Mouse (Mus musculus) layer of hippocampus, adult 11-12 months (tissue): ENCODE measurements at regions not wholly inside any gene's neighbourhood (a gene's known extent, or its start where the extent isn't known, plus 50 kb on each side); places are given as distances from the start of the nearest gene placed in this dataset.

Source experiments
- DNase-seq: peaks from one replicate; pipeline ENCODE4 v3.0.0; 2022; ENCODE audit warnings: low spot score

DNA sequence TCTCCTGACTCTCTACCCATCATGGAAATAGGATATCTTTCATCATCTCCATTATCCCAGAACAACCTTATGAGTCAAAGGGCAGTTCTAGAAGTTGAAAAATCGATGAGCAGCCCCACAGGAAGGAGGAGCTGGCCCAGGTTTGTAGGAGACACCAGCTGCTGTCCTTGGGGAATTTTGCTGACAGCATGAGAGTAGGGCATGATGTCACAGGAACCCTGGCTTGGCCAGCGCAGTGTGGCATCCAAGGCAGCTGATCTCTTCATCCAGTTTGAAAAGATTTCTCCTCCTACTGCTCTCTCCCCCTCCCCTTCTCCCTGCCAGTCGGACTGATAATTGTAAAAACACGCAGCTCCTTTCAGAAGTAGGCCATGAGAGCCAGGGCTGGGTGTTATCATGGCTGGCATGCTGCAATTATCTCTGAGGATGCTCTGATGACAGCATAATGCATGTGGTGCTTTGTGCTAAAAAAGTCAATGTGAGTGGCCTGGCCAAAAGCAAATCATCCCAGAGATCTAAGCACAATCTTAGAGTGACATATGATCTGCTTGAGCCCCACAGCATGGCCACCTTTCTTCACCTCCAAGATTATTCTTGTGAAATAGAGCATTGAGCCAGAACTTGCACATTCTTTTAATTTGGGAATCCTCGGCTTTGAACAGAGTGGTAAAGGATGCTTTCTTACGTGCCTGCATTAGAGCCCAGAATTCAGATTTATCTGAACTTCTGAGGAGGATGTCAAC lies 54.2 kb downstream of the Gjd2 start:
- no peak for DNase-seq

DNA sequence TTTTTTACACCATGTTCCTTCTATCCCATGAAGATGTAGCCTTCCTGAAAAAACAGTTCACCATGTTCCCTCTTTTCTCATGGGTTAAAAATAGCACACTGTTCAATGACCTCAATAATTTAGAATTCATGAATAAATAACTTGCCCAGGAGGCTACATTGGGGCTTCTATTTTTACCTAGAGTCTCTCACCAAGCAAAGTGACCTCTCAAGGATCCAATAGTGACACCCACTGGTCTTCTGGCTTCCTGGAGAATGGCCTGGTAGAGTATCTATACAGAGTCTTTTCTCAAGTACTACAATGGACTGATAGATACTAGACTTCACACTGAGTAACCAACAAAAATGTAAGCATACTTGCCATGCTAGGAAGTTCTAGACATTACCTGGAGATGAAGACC lies 60.9 kb downstream of the Gjd2 start:
- DNase-seq = no peak

DNA sequence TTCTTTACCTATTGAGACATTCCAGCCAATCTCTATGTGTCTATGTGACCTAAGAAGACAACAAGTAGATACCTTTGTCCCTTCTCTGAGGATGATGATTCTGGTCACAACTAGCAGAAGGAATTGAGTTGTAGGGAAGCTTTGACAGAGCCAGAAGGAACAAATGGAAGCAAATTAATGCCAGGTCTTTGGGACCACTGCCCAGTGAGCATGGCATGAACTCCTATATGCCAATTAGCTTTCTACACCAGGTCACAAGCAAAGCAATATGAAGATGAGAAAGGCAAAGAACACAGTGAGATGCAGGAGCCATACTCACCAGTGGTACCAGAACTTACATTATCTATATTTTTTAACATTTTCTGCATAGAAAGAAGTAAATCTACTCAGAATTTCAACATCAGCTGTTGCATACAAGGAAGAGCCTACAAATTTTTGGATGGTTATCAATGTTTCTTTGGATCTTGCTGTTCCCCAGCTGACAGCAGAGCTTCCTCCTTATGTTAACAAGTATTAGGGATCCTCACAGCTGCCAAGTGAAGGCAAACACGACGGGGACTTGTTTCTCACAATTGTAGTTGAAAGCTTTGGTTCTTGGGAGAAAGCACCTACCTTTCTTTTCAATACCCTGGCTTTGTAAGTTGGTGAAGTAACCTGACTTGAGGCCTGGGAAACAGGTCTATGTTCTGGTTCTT lies 64.0 kb downstream of the Gjd2 start:
- peak; percentile 43 for DNase-seq

DNA sequence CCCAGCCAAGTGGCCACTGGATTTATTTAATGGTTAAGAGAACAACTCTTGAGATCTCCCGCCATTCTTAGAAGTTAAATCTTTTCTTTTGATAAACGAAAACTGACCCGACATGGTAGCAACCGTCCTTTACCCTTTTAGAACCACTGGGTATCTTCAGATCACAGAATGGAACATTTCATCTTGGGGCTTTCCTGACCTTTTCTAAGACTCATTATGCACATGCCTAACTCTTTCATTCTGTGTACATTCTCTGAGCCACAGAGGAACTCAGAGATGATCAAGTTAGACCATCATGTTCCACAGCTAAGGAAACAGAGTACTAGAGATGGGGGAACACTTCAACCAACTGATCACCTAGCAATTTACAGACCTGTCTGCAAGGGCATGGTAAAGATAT lies 81.7 kb downstream of the Gjd2 start:
- no peak for DNase-seq

DNA sequence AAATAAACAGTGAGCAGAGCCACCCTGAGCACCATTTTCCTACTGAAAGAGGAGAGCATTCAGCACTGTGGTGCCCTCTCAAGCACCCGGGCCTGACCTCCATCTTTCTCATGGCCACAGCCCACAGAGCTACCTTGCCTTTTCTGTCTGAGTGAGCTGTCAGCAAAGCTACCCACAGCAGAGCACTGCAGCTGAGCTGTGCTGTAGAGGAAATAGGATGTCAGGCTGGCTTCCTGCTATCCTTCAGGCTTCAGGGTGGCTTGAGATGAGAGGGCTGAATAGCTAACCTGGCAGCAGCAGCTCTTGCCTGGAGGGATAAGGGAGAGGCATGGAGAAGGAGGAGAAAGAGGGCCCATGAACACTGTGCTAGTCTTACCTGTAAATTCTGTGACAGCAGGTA lies 82.5 kb downstream of the Gjd2 start:
- DNase-seq = no peak

DNA sequence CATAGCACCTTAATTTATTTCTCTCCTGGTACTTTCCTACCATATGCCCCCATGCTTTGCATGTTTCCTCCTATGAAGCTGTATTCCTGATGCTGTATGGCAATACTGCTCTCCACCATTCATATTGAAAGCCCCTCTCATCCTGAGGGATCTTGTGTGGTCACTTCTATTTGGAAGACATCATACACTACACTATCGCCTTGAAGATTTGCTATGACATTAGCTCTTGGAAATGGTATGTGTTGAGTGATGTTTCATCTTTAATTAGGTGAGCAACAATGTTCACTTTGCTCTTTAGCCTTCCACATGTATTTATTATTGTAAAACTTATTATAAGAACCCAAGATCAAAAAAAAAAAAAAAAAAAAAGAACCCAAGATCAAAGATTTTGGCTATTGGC lies 81.2 kb upstream of the Arhgap11a start:
- no peak for DNase-seq

DNA sequence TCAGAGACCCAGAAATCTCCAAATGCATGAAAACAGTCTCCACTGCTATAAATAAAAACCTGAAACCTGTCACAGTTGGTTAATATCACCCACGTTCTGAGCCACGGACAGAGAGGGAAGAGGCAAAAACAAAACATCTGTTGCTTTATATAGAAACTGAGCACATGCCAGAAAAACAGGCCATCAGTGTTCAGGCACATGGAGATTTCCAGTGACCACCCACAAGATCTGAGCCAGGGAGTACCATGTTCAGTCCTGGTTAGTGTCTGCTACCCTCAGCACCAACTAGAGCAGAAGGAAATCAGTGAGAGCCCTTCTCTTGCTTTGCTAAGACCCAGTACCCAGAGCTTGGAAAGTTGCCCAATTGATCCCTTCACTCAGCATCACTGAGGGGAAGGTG lies 75.7 kb upstream of the Arhgap11a start:
- DNase-seq = no peak

DNA sequence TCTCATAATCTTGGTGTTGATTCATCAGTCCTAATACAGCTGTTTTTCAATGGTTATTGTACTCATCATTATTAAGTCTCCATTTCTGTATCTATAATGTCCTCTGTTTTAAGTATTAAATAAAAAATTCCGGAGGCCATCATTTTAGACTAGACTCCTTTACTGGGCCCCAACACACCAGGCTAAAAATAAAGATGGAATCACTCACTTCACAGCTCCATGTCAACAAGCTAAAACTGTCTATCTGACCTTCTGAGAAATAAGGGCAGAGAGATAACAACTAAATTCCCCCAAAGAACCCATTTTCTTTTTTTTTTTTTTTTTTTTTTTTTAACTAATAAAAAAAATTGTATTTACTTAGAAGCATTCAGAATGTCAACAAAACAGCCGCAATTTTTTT lies 70.5 kb upstream of the Arhgap11a start:
- DNase-seq = no peak

DNA sequence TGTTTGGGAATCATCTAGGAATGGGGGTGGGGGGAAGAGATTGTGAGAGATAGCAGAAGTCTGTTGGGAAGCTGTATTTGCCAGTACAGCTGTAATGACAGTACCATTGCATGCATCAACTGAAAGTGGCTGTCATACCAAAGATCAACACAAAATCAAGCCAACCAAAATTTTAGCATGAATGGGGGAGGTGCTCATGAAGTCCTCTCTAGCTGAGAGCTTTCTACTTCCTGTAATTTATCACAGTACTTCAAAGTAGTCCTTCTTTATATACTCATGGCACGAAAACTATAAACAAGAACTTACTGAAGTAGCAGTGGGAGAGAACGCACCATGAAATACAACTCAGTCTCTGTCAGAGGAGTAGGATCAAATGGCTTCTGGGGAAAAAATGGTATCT lies 65.8 kb upstream of the Arhgap11a start:
- DNase-seq = no peak

DNA sequence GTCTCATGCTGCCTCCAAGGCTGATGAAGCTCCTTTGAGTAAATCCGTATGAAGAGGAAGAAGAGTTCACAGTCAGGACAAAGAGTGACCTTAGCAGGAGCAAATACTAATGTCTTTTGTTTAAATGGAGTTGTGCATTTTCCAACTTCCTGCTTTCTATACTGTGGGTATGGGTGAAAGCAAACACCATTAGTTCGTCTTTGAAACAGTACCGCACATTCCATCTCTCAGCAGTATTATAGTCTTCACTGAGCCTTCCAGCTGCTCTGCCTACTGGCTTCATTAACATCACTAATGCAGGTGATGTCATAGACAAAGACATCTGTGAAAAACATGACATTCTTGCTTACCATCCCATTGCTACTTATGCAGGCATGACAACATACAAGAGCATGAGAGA lies 62.7 kb upstream of the Arhgap11a start:
- DNase-seq = no peak

DNA sequence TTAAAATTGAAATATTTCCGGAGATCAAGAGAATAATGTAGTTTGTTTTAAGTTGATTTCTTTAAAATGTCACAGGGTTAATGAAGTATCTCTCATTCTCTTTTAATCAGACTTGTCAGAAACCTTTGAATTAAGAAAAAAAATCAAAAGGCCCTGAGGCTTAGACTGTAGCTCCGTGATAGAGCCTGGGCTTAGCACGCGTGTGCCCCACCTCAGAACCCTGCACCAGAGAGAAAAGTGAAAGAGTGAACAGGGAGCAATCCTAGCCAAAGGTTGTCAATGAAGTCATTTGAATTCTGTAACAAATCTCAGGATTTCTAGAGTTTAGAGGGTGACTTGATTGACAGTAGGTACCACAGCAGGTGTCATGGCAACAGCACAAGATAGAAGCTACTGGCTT lies 61.0 kb upstream of the Arhgap11a start:
- no peak for DNase-seq

DNA sequence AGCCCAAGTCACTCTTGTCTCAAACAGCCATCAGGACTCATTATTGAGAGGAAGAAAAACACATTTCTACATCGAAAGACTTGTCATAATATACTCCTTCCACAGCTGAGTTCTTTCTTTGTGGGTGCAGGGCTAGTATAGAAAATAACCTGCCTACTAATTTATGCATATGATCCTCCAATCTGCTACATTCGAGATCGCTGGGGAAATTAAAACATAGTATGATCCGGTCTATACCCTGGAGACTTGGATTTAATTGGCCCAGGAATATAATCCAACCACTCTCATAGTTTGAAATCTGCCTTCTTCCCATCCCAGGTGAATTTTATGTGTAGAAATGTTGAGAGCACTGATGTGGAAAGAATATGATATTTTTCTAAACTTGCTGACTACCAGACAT lies 60.2 kb upstream of the Arhgap11a start:
- no peak for DNase-seq

DNA sequence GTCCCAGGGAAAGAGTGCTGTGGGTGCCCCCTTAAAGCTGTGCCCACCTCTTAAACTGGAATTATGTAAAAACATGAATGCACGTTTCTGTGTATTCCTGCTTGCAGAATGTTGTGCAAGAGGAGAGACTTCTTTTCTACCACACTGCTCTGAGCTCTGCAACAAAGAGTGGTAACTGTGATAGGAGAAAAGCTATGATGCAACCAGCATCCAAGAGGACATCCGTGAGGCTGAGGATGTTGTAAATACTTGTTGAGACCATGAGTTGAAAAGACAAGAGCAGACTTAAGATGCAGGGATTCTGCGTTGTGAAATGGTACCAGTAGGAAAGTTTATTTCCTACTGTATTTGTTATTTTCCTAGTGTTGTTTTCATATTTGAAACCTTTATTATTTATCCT lies 56.0 kb upstream of the Arhgap11a start:
- no peak for DNase-seq

DNA sequence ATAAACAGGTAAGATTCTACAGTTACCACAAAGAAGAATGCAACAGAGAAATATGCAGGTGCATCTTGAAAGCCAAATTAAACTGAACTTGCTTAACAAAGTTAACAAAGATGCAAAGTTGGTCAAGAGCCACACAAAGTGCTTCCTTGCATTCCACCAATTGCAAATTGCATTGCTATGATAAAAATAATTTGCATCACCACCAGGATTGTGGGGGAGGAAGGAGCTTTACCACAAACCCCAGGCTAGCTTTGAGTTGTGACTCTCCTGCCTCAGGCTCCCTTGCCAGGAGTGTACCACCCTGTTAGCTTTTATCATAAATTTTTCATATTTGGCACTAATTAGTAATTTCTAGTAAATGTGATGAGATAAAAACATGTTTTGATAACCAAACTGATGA lies 55.4 kb upstream of the Arhgap11a start:
- no peak for DNase-seq

DNA sequence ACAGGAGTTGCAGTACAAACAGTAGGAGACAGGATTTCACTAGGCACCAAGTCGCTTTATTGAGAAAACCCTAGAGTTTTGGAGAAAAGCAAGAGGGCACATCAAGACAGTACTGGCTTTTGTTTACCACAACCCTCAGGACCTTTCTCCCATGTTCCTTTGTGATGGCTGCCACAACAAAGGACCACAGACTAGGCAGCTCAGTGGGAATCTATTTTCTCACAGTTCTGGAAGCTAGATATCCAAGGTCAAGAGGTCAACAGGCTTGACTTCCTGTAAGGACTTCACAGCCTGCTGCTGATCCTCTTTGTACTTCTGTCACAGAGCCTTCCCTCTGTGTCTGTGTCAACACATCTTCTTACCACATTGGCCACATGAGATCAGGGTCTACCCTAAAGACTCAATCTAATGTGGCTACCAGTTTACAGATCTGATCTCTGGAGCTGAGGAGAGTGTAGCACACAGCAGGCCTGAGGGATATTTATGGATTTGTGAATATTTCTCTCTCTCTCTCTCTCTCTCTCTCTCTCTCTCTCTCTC lies 54.6 kb upstream of the Arhgap11a start:
- no peak for DNase-seq

DNA sequence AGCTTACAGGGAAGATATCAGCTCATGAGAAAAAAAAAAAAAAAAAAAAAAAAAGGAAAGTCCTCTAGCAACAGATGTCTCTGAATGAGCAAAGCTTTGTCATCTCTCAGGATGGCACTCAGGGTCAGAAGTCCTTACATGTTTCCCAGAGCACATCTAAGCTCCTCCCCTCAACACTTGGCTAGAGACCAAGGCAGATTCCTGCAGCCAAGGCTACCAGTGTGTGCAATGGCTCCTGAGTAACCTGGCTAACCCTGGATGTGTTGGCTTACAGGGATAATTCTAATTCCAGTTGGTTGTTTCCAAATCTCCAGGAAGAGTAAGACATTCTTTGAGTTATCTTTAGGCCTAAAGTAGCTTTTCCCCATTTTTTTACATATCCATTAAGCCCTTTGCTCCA lies 53.9 kb upstream of the Arhgap11a start:
- no peak for DNase-seq

DNA sequence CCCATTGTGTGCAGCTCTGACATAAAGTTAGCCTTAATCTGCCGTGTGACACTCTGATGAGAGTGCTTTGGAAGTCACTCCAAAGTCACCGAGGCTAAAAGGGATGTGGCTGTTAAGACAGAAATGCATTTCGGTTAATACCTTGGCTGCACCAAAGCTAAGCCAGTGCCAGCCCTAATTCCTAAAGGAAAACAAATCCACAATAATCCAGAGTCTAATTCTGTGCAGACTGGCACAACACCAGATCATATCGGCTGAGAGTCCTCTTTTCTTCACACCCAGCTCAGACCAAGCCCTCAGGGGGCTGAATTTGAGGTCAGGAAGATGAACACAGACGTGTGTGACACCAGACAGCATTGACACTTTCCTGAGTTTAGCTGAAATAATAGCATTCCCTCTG lies 52.0 kb upstream of the Arhgap11a start:
- no peak for DNase-seq

DNA sequence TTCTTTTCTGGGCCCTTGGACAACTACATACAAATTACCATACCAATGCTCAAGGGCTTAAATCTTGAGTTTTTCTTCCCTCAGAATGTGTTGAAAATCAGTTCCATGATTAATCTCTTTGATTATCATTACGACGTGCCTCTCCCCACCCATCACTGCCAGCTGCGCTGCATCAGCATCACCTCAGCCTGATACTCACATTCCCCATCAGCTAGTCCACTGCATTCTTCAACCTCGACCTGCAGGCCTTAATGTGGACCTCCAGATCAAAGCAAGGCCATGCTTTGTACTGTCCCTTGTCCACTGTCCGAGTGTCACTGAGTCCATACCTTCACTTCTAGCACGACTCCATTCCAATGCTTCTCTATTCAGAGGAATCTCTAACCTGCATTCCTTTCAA lies 50.3 kb upstream of the Arhgap11a start:
- DNase-seq = no peak
